Mouse (Mus musculus): ENCODE data around the gene Prlhr. TPM values are rescaled to one million over a fixed set of nuclear protein-coding genes. Genes with fewer than 3 reads are reported as not detected.
A peak's percentile ranks its signal among the peaks of the same experiment; 100 is the strongest.

Prlhr gene
- polyA plus RNA-seq, 1 experiment: not detected

GRCm38 (mm10) chr19:60467588-60468007 is 506 bp downstream of the Prlhr start:
- Histone ChIP-seq H3K4me2 (ENCODE audit: low read depth) (no peak overlapping the region), H3K27me3 (ENCODE audit: control insufficient read depth, insufficient read depth, insufficient read length) (no peaks in the 10 kb centered on the region), H3ac (ENCODE audit: control insufficient read depth, insufficient read length) (no peak overlapping the region), H3K79me2 (ENCODE audit: control insufficient read depth, insufficient read depth) (no peaks in the 10 kb centered on the region), H3K36me3 (ENCODE audit: control insufficient read depth, insufficient read depth) (no peaks in the 10 kb centered on the region), H3K4me3 (no peak overlapping the region)
- TF ChIP-seq CEBPB (IDR thresholded peaks at IDR 0.05; ENCODE audit: insufficient read depth, poor library complexity, severe bottlenecking) (no peak), E2F4 (IDR thresholded peaks at IDR 0.05; ENCODE audit: insufficient read depth) (no peak)

DNA sequence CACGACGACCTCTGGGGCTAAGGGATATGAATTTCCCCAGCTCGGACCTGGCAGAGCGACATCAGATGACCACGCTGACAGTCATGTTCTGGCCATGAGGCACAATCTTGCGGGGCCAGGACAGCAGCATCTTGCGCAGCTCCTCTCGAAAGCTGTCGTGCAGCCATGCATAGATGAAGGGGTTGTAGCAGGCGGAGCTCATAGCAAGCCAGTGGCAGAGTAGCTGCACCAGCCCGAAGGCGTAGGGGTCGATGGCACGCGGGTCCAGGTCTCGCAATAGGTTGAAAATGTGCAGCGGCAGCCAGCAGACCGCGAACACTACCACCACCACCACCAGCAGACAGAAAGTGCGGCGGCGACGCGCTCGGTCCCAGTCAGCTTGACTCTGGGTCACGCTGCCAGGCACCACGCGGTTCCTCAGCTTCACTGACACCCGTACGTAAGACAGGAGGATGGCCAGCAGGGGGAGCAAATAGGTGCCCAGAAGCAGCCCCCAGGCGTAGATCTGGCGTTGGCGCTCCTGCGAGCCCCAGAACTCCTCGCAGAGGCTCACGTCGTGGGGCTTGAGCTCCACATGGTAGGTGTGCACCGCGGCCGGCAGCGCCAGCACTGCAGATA is 1.0 kb downstream of the Prlhr start:
- no peaks in the 10 kb centered on the region for H3K27me3 ChIP-seq (ENCODE audit: control insufficient read depth, insufficient read depth, insufficient read length)
- no peak overlapping the region for H3ac ChIP-seq (ENCODE audit: control insufficient read depth, insufficient read length)
- no peak overlapping the region for H3K4me2 ChIP-seq (ENCODE audit: low read depth)
- TF ChIP-seq POLR2A (IDR thresholded peaks at IDR 0.05; ENCODE audit: insufficient read length, low read depth) (no peak), MYOG (IDR thresholded peaks at IDR 0.05; ENCODE audit: control insufficient read depth in 1 of 3, insufficient read depth in 1 of 3, insufficient read length in 2 of 3, low read depth in 2 of 3) (no peak), USF1 (IDR thresholded peaks at IDR 0.05; ENCODE audit: low read depth) (no peak), POLR2AphosphoS2 (IDR thresholded peaks at IDR 0.05; ENCODE audit: insufficient read length, low read depth) (no peak), SRF (IDR thresholded peaks at IDR 0.05; ENCODE audit: control insufficient read depth, insufficient read length, low read depth) (no peak), MAX (IDR thresholded peaks at IDR 0.05; ENCODE audit: low read depth) (no peak), CEBPB (IDR thresholded peaks at IDR 0.05; ENCODE audit: insufficient read depth, poor library complexity, severe bottlenecking) (no peak), MYOD1 (IDR thresholded peaks at IDR 0.05; ENCODE audit: control insufficient read depth in 1 of 3, insufficient read length in 2 of 3, low read depth in 2 of 3) (no peak)
- H3K4me3 ChIP-seq: no peak overlapping the region
- no peaks in the 10 kb centered on the region for H3K79me2 ChIP-seq (ENCODE audit: control insufficient read depth, insufficient read depth)
- H3K36me3 ChIP-seq (ENCODE audit: control insufficient read depth, insufficient read depth): no peaks in the 10 kb centered on the region

- no peak overlapping the region for H3ac ChIP-seq (ENCODE audit: control insufficient read depth, insufficient read length)
- no peaks in the 10 kb centered on the region for H3K27me3 ChIP-seq (ENCODE audit: control insufficient read depth, insufficient read depth, insufficient read length)
- no peak overlapping the region for H3K4me3 ChIP-seq
- TF ChIP-seq CEBPB (IDR thresholded peaks at IDR 0.05; ENCODE audit: insufficient read depth, poor library complexity, severe bottlenecking) (peak; percentile 46; the same call in 1 of the 2 replicates), MYOD1 (IDR thresholded peaks at IDR 0.05; ENCODE audit: control insufficient read depth in 1 of 3, insufficient read length in 2 of 3, low read depth in 2 of 3) (peak in 1 of 3 experiments; percentile 45), MYOG (IDR thresholded peaks at IDR 0.05; ENCODE audit: control insufficient read depth in 1 of 3, insufficient read depth in 1 of 3, insufficient read length in 2 of 3, low read depth in 2 of 3) (peak in 2 of 3 experiments; percentile 11 to 13), REST (IDR thresholded peaks at IDR 0.05; ENCODE audit: insufficient read depth, insufficient read length) (no peak), TCF3 (IDR thresholded peaks at IDR 0.05; ENCODE audit: insufficient read length, low read depth) (no peak), MAX (IDR thresholded peaks at IDR 0.05; ENCODE audit: low read depth) (no peak), USF1 (IDR thresholded peaks at IDR 0.05; ENCODE audit: low read depth) (no peak), TCF12 (IDR thresholded peaks at IDR 0.05; ENCODE audit: insufficient read depth, poor library complexity, severe bottlenecking) (no peak)
- H3K4me2 ChIP-seq (ENCODE audit: low read depth): no peak overlapping the region
- no peaks in the 10 kb centered on the region for H3K36me3 ChIP-seq (ENCODE audit: control insufficient read depth, insufficient read depth)
- H3K79me2 ChIP-seq (ENCODE audit: control insufficient read depth, insufficient read depth): no peaks in the 10 kb centered on the region
Observed at GRCm38 (mm10) chr19:60465726-60466125, 2.4 kb downstream of the Prlhr start.

DNA sequence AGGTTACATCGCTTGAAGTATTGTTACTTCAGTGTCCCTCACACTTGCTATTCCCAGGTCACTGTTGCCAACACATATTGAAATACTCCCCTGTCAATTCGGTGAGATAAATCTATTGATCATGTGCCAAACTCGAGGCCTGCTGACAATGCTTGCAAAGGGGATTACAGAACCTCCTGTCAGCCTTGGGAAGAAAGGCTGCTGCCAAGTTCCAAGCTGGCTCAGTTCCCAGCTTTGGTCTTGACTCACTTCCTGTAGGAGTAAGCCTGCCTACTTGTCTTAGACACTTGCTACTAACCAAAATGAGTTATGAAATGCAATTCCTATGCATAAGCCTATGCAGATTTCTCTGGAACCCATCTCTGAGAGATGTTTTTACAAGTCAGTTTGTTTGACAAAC is 4.2 kb downstream of the Prlhr start:
- TF ChIP-seq CEBPB (IDR thresholded peaks at IDR 0.05; ENCODE audit: insufficient read depth, poor library complexity, severe bottlenecking) (peak; percentile 31; the same call in 1 of the 2 replicates), POLR2AphosphoS2 (IDR thresholded peaks at IDR 0.05; ENCODE audit: insufficient read length, low read depth) (no peak)
- H3K36me3 ChIP-seq (ENCODE audit: control insufficient read depth, insufficient read depth): no peaks in the 10 kb centered on the region
- no peaks in the 10 kb centered on the region for H3K27me3 ChIP-seq (ENCODE audit: control insufficient read depth, insufficient read depth, insufficient read length)
- no peaks in the 10 kb centered on the region for H3K79me2 ChIP-seq (ENCODE audit: control insufficient read depth, insufficient read depth)
- no peak overlapping the region for H3ac ChIP-seq (ENCODE audit: control insufficient read depth, insufficient read length)
- no peak overlapping the region for H3K4me3 ChIP-seq
- H3K4me2 ChIP-seq (ENCODE audit: low read depth): peak overlapping the region; percentile 57

- Histone ChIP-seq H3K27me3 (ENCODE audit: control insufficient read depth, insufficient read depth, insufficient read length) (no peaks in the 10 kb centered on the region), H3K36me3 (ENCODE audit: control insufficient read depth, insufficient read depth) (no peaks in the 10 kb centered on the region), H3ac (ENCODE audit: control insufficient read depth, insufficient read length) (no peak overlapping the region), H3K4me2 (ENCODE audit: low read depth) (peak overlapping the region; percentile 57), H3K79me2 (ENCODE audit: control insufficient read depth, insufficient read depth) (no peaks in the 10 kb centered on the region), H3K4me3 (no peak overlapping the region)
- no peak for TF ChIP-seq E2F4 (IDR thresholded peaks at IDR 0.05; ENCODE audit: insufficient read depth)
- TF ChIP-seq MYOG (IDR thresholded peaks at IDR 0.05; ENCODE audit: control insufficient read depth in 1 of 3, insufficient read depth in 1 of 3, insufficient read length in 2 of 3, low read depth in 2 of 3): no peak
- TF ChIP-seq TCF12 (IDR thresholded peaks at IDR 0.05; ENCODE audit: insufficient read depth, poor library complexity, severe bottlenecking): no peak
- no peak for TF ChIP-seq CEBPB (IDR thresholded peaks at IDR 0.05; ENCODE audit: insufficient read depth, poor library complexity, severe bottlenecking)
Observed at GRCm38 (mm10) chr19:60463440-60463839, 4.7 kb downstream of the Prlhr start.

- no peak overlapping the region for H3ac ChIP-seq (ENCODE audit: control insufficient read depth, insufficient read length)
- H3K79me2 ChIP-seq (ENCODE audit: control insufficient read depth, insufficient read depth): no peaks in the 10 kb centered on the region
- TF ChIP-seq POLR2A (IDR thresholded peaks at IDR 0.05; ENCODE audit: insufficient read length, low read depth) (no peak), E2F4 (IDR thresholded peaks at IDR 0.05; ENCODE audit: insufficient read depth) (no peak), MAX (IDR thresholded peaks at IDR 0.05; ENCODE audit: low read depth) (no peak), TCF12 (IDR thresholded peaks at IDR 0.05; ENCODE audit: insufficient read depth, poor library complexity, severe bottlenecking) (no peak), MYOD1 (IDR thresholded peaks at IDR 0.05; ENCODE audit: control insufficient read depth in 1 of 3, insufficient read length in 2 of 3, low read depth in 2 of 3) (no peak)
- no peaks in the 10 kb centered on the region for H3K36me3 ChIP-seq (ENCODE audit: control insufficient read depth, insufficient read depth)
- no peaks in the 10 kb centered on the region for H3K27me3 ChIP-seq (ENCODE audit: control insufficient read depth, insufficient read depth, insufficient read length)
- no peak overlapping the region for H3K4me3 ChIP-seq
- no peak overlapping the region for H3K4me2 ChIP-seq (ENCODE audit: low read depth)
Observed at GRCm38 (mm10) chr19:60461476-60461875, 6.6 kb downstream of the Prlhr start.
